ENCODE assay signal across 17 mouse cellular contexts in genomic region chr7:94668296-94668695, GRCm38 (mm10).
"Had no signal": no experiment of that assay in that cellular context is flagged by ENCODE, and none has a peak within 500 bp of the region (broad histone marks: within the 10 kb centered on the region; RNA-seq: fewer than 3 reads in every experiment).

No protein-coding gene starts in this region.

- DNase-seq: lung, adult 2 months; lung, postnatal 14 days; lung, postnatal 36 days; right cerebral cortex, postnatal 25 days; right cerebral cortex, postnatal 4 days; spleen, adult 18-20 months; thymus, adult 18-20 months; thymus, postnatal 14 days; thymus, postnatal 36 days had no signal

- H3K4me3 ChIP-seq: lung, embryonic 15.5 days; megakaryocyte, embryonic 14.5 days; midbrain, embryonic 13.5 days; midbrain, embryonic 15.5 days; neural tube, embryonic 12.5 days had no signal

- H3K9ac ChIP-seq: lung, embryonic 15.5 days; midbrain, embryonic 13.5 days; midbrain, embryonic 15.5 days; neural tube, embryonic 12.5 days had no signal

- H3K36me3 ChIP-seq: lung, embryonic 15.5 days; midbrain, embryonic 13.5 days; midbrain, embryonic 15.5 days; neural tube, embryonic 12.5 days had no signal

- H3K9me3 ChIP-seq: lung, embryonic 15.5 days; midbrain, embryonic 13.5 days; midbrain, embryonic 15.5 days; neural tube, embryonic 12.5 days had no signal

- H3K27me3 ChIP-seq: lung, embryonic 15.5 days; megakaryocyte, embryonic 14.5 days; midbrain, embryonic 13.5 days; midbrain, embryonic 15.5 days; neural tube, embryonic 12.5 days had no signal

- H3K27ac ChIP-seq: lung, embryonic 15.5 days; macrophage; midbrain, embryonic 13.5 days; midbrain, embryonic 15.5 days; neural tube, embryonic 12.5 days had no signal

- H3K4me1 ChIP-seq: lung, embryonic 15.5 days; megakaryocyte, embryonic 14.5 days; midbrain, embryonic 13.5 days; midbrain, embryonic 15.5 days; neural tube, embryonic 12.5 days had no signal

- H3K4me2 ChIP-seq: lung, embryonic 15.5 days; midbrain, embryonic 11.5 days; midbrain, embryonic 13.5 days; midbrain, embryonic 15.5 days; neural tube, embryonic 12.5 days had no signal

- ATAC-seq: lung, postnatal 0 days; midbrain, embryonic 13.5 days; midbrain, embryonic 15.5 days had no signal
